Mouse (Mus musculus): ENCODE results near the gene Srgap2. TPM values are rescaled to one million over a fixed set of nuclear protein-coding genes. Genes with fewer than 3 reads are reported as not detected.

Srgap2 gene
- polyA plus RNA-seq, 1 experiment from 2014 or later: 16.9 TPM

DNA sequence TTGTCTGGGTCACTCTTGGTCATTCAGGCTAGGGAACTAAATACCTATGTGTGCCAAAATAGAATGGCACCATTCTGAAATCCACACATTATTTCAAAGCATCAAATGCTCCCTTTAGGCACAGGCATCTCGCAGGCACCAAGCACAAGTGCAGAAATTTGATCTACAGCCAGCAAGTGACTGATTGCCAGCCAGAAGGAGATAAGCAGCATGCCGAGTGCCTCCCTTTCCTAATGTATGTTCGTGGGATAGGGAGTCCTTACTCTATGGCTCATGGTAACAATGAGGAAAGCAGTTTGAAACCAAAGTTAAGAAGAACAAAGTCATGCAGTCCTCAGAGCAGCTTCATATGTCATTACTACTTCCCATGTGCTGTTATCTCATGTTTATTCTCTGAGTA, 107.8 kb downstream of the Srgap2 start:
- DNase-seq (ENCODE audit: low spot score): no peak
- Histone ChIP-seq H3K4me1 (peaks cover 3% of the 10 kb centered on the region; the same call in 1 of the 2 replicates), H3K27ac (replicated peaks) (no peak overlapping the region), H3K36me3 (no peaks in the 10 kb centered on the region), H3K9me3 (replicated peaks) (no peaks in the 10 kb centered on the region), H3K4me3 (no peak overlapping the region), H3K27me3 (ENCODE audit: low read depth, poor library complexity, severe bottlenecking) (no peaks in the 10 kb centered on the region)
- WGBS: 68% methylated on average over 3 of the region's 3 CpGs

DNA sequence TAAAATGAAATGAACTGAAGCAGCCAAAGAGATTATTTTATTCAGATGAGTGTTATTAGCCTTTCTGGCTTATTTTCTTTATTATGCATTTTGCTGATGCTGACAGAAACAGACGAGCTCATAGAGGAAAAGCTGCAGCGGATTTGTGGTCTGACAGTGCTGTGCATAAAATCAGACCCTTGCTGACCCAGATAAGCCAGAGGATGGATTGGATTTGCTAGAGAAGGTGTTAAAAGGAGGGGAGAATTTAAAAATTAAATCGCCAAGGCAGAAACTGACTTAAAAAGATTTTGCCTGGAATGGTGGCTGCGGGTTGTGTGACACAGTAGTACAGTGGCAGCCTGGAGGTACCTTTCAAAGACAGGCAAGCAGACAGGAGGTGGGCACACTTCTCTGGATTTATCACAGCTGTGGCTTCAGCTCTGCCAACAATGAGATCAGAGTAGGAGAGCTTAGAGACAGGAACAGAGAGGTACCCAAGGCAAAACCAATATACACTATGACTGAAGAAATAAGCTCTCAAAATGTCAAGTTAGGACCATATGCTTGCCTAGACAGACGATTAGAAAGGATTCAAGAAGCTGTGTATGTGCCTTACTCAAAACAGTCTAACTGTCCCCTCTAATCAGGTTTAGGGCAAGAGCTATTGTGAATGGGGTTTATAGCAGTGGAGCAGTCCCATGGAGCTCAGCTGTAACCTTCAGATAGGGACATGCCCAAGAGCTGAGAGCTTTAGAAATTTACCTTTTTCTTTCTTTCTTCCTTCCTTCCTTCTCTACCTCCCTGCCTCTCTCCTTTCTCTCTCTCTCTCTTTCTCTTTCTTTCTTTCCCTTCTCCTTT, 109.1 kb downstream of the Srgap2 start:
- WGBS: 79% methylated on average over 5 of the region's 5 CpGs
- no peak for DNase-seq (ENCODE audit: low spot score)
- H3K9me3 ChIP-seq (replicated peaks): no peaks in the 10 kb centered on the region
- peaks cover 3% of the 10 kb centered on the region; the same call in 1 of the 2 replicates for H3K4me1 ChIP-seq
- no peaks in the 10 kb centered on the region for H3K36me3 ChIP-seq
- no peak overlapping the region for H3K27ac ChIP-seq (replicated peaks)
- no peak overlapping the region for H3K4me3 ChIP-seq
- H3K27me3 ChIP-seq (ENCODE audit: low read depth, poor library complexity, severe bottlenecking): no peaks in the 10 kb centered on the region

DNA sequence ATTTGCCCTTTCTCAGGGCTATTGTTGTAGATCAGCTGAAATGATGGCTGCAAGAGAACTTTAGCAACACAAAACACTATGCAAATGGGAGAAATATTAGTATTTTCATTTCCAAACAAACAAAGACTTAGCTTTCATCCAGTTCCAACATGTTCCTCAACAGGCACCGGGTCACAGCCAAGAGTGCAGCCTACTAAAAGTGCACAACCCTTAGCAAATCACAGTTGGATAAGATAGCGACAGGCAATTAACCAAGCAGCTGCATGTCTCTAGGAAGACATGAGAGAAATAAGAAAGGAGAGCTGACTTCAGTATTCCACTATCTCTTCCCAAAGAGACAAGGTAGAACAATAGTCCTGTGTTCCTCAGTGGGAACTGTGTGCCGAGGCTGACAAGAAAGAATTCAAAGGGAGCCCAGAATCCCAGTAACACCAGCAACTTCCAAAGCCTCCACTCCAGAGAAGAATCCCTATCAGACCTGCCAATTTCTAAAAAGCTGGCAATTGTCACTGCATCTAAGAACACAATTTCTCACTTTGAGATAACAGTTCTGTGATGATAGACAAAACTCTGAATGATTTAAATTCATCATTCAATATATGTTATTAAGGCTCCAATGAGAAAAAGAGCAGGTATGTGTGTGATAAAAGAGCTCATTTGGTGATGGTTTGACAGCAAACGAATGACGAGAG, 109.9 kb downstream of the Srgap2 start:
- H3K9me3 ChIP-seq (replicated peaks): no peaks in the 10 kb centered on the region
- no peak for DNase-seq (ENCODE audit: low spot score)
- H3K36me3 ChIP-seq: no peaks in the 10 kb centered on the region
- H3K4me1 ChIP-seq: peaks cover 3% of the 10 kb centered on the region; the same call in 1 of the 2 replicates
- no peak overlapping the region for H3K27ac ChIP-seq (replicated peaks)
- 80% methylated on average over 5 of the region's 5 CpGs for WGBS
- no peak overlapping the region for H3K4me3 ChIP-seq
- H3K27me3 ChIP-seq (ENCODE audit: low read depth, poor library complexity, severe bottlenecking): no peaks in the 10 kb centered on the region

DNA sequence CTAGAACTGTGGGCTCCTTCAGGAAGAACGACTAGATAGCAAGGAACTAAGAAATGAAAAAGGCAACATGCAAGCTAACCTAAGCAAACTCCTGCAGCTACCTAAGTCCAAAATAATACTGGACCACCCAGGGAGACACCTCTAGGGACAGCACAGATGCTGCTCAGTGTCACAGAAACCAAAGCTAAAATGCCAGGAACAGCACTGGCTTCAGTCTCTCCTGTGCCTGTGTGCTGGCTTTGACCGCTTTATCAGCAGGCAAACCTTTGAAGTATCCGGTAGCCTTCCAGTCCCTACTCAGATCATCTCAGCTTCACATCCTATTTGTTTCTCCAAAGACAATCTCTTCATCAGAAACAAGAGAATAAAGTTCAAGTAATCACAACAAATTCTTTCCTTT, 123.6 kb downstream of the Srgap2 start:
- H3K9me3 ChIP-seq (replicated peaks): no peaks in the 10 kb centered on the region
- no peaks in the 10 kb centered on the region for H3K4me1 ChIP-seq
- 78% methylated on average over 3 of the region's 3 CpGs for WGBS
- no peak for DNase-seq (ENCODE audit: low spot score)
- no peaks in the 10 kb centered on the region for H3K27me3 ChIP-seq (ENCODE audit: low read depth, poor library complexity, severe bottlenecking)
- no peak overlapping the region for H3K4me3 ChIP-seq
- no peaks in the 10 kb centered on the region for H3K36me3 ChIP-seq
- no peak overlapping the region for H3K27ac ChIP-seq (replicated peaks)

DNA sequence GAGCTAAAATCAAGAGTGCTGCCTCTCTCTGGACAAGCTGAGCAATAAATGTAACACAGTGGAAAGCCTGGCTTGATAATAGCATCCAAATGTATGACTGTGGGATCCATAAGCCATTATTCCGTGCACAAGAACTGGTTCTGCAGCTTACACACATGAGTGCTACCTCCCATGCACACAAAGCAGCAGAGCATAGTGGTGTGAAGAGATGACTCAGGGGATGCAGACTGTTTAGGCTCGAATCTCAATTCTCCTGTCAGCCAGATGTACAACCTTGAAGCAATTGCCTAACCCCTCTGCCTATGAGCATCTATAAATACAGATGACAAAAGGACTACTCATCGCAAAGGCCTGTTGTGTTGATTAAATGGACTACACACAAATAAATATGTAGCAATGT, 126.3 kb downstream of the Srgap2 start:
- no peak for DNase-seq (ENCODE audit: low spot score)
- Histone ChIP-seq H3K36me3 (no peaks in the 10 kb centered on the region), H3K27me3 (ENCODE audit: low read depth, poor library complexity, severe bottlenecking) (no peaks in the 10 kb centered on the region), H3K4me3 (no peak overlapping the region), H3K4me1 (no peaks in the 10 kb centered on the region), H3K9me3 (replicated peaks) (no peaks in the 10 kb centered on the region), H3K27ac (replicated peaks) (no peak overlapping the region)
- WGBS: 82% methylated on average over 3 of the region's 3 CpGs

DNA sequence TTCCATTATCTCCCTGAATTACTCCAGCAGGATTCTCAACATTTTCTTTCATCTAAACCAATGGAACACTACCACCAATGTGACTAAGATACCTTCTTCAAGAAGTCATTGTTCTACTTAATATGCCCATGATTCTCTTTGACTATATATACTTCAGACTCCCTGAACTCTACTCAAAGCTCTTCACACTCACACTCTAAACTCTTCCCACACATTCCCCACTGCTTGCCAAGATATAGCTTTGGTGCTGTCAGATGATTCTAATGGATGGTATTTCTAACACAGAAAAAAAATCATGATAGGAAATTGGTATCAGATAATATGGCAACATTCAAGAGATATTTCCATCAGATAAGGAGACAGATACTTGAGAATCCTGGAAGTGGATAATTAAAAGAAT, 129.0 kb downstream of the Srgap2 start:
- H3K4me1 ChIP-seq: no peaks in the 10 kb centered on the region
- DNase-seq (ENCODE audit: low spot score): no peak
- H3K27me3 ChIP-seq (ENCODE audit: low read depth, poor library complexity, severe bottlenecking): no peaks in the 10 kb centered on the region
- H3K9me3 ChIP-seq (replicated peaks): no peaks in the 10 kb centered on the region
- H3K27ac ChIP-seq (replicated peaks): no peak overlapping the region
- H3K36me3 ChIP-seq: no peaks in the 10 kb centered on the region
- no peak overlapping the region for H3K4me3 ChIP-seq

DNA sequence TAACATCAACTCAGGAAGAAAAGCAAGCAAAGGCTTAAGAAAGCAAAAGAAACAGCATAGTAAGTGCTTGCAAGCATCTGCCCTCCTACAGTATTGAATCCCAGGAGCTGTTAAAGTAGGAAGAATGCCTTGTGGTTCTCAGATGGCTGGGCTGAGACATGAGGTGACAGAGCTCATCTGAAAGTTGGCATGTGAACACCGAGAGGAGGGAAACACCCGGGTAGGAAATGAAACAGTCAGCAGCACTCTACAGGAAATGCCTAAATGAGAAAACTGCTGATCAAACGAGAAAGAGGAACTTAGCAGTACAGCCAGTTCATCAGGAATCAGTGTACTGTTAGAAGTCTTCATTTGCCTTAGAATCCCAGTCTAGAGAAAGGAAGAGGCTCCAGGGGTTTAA, 142.7 kb downstream of the Srgap2 start:
- no peak overlapping the region for H3K4me3 ChIP-seq
- no peaks in the 10 kb centered on the region for H3K4me1 ChIP-seq
- no peaks in the 10 kb centered on the region for H3K9me3 ChIP-seq (replicated peaks)
- no peak for DNase-seq (ENCODE audit: low spot score)
- no peaks in the 10 kb centered on the region for H3K36me3 ChIP-seq
- H3K27me3 ChIP-seq (ENCODE audit: low read depth, poor library complexity, severe bottlenecking): no peaks in the 10 kb centered on the region
- H3K27ac ChIP-seq (replicated peaks): no peak overlapping the region
- 74% methylated on average over 3 of the region's 3 CpGs for WGBS

DNA sequence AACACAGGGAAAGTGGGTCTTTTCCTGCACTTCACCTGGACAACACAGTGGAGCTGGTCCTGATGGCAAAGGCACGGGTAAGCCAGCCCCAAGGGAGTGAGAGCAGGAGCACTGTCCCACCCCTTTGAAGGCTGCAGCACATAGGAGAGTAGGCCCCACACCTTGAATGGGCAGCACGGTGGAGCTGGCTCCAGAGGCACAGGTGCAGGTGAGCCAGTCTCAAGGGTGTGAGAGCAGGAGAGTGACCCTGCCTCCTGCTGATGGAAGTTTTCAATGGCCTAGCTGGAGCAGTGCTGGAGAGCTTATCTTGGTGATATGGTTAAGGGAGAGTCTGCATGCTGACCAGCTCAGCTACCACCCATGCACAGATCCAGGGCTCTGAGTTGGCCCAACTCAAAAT, 145.0 kb downstream of the Srgap2 start:
- Histone ChIP-seq H3K9me3 (replicated peaks) (peaks cover 8% of the 10 kb centered on the region), H3K27ac (replicated peaks) (no peak overlapping the region), H3K27me3 (ENCODE audit: low read depth, poor library complexity, severe bottlenecking) (no peaks in the 10 kb centered on the region), H3K4me3 (no peak overlapping the region), H3K4me1 (no peaks in the 10 kb centered on the region; the same call in 1 of the 2 replicates), H3K36me3 (peaks cover 10% of the 10 kb centered on the region)
- no peak for DNase-seq (ENCODE audit: low spot score)
- 91% methylated on average over 2 of the region's 2 CpGs for WGBS

DNA sequence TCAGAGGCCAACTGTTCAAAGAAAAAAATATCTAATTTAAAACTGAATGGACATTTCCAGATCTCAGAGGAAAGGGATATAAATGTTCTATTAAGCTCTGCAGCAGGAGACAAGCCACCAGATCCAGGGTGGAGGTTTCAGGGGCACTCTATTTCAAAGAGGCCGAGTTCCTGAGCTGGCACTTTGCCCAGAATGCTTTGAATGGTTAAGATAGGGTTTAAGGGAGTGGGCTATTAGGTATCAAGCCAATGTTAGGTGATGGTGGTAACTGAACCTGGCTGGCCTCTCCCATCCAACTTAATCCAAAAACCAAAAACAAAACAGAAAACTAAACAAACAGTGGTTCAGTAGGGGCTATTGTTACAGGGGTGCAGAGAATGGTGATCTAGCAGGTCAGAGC, 146.9 kb downstream of the Srgap2 start:
- Histone ChIP-seq H3K4me3 (no peak overlapping the region), H3K27ac (replicated peaks) (no peak overlapping the region), H3K36me3 (peaks cover 10% of the 10 kb centered on the region), H3K27me3 (ENCODE audit: low read depth, poor library complexity, severe bottlenecking) (no peaks in the 10 kb centered on the region), H3K4me1 (no peaks in the 10 kb centered on the region; the same call in 1 of the 2 replicates), H3K9me3 (replicated peaks) (peaks cover 8% of the 10 kb centered on the region)
- DNase-seq (ENCODE audit: low spot score): no peak
- 74% methylated on average over 1 of the region's 1 CpGs for WGBS

DNA sequence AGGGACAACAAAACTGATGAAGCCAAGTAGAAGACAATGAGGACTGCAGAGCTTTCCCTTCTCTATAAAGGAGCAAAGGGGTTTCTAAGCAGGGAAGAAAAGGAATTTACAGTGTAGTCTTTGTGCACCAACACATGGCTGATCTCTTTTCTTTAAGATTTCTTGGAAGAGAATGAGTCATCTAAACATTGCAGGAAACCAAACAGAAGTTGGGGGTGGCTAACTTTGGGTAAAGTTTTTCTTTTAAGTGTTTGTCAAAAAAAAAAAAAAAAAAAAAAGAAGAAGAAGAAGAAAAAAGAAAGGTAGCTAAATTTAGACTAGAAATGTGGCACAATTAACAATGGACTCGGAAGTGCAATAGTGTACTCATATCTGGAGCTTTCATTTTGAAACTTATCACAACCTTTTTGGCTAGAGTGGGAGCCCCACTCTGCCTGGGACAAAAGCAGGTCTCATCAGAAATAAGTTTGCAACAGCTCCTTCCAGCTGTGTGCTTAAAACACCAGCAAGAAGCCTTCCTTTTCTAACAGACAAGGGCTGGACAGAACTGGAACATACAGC, 148.2 kb downstream of the Srgap2 start:
- no peak overlapping the region for H3K27ac ChIP-seq (replicated peaks)
- H3K4me3 ChIP-seq: no peak overlapping the region
- H3K27me3 ChIP-seq (ENCODE audit: low read depth, poor library complexity, severe bottlenecking): no peaks in the 10 kb centered on the region
- H3K36me3 ChIP-seq: peaks cover 10% of the 10 kb centered on the region
- DNase-seq (ENCODE audit: low spot score): no peak
- 84% methylated on average over 1 of the region's 1 CpGs for WGBS
- peaks cover 8% of the 10 kb centered on the region for H3K9me3 ChIP-seq (replicated peaks)
- H3K4me1 ChIP-seq: no peaks in the 10 kb centered on the region; the same call in 1 of the 2 replicates

DNA sequence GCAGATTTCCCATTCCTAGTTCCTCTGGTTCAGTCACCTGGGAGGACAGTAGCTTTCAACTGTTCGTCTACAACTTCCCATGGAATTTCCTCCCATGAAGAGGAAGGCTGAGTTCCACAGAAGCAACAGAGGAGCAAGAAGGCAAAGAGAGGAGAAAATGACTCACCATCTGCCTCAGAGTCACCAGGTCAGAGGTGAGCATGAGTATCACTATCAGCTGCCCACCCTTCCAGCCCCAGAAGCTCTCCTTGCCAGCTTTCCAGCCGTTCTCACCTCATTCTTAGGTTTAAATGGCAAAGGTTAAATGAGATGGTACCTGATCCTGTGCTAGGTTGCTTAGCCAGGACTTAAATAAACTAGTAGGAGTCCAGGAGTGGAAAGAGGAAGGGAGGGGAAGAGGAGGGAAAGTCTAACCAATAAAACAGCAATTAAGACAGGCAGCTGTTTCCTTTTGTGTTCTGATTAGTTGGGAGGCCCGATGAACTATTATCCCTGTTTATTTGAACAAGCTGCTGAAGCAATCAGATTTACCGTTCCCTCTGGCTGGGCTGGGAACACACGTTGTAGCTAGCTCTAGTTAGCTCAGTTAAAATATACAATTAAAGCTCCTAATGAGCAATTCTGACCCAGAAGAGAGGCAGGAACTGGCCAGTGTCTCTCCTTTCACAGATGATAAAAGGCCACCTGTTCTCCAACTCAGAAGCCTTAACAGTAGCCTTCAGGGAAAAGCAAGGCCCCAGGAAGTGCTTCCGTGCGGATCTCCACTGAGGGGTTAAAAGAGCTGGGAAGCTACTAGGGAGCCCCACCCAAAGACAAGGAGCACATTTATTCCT, 148.9 kb downstream of the Srgap2 start:
- Histone ChIP-seq H3K4me3 (no peak overlapping the region), H3K36me3 (peaks cover 10% of the 10 kb centered on the region), H3K27me3 (ENCODE audit: low read depth, poor library complexity, severe bottlenecking) (no peaks in the 10 kb centered on the region), H3K27ac (replicated peaks) (no peak overlapping the region), H3K9me3 (replicated peaks) (peaks cover 8% of the 10 kb centered on the region), H3K4me1 (no peaks in the 10 kb centered on the region; the same call in 1 of the 2 replicates)
- DNase-seq (ENCODE audit: low spot score): no peak
- WGBS: 56% methylated on average over 7 of the region's 7 CpGs

DNA sequence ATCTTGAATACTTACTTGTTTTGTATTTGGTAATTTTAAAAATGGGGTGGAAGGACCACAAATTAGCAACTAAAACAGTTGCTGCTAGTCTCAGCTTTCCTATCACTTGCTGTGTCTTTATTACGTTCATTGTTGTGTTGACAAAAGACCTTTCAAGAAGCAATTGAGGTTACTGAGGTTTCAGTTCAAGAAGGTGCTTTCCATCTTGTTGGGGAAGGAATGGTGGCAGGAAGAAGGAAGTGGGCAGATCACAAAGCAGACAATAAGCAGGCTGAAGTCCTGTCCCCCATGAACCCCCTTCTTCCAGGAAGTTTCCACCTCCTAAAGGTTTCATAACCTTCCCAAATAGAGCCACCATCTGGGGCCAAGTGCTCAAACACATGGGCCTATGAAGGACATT, 161.3 kb downstream of the Srgap2 start:
- Histone ChIP-seq H3K36me3 (peaks cover 22% of the 10 kb centered on the region), H3K4me3 (no peak overlapping the region), H3K27ac (replicated peaks) (no peak overlapping the region), H3K27me3 (ENCODE audit: low read depth, poor library complexity, severe bottlenecking) (no peaks in the 10 kb centered on the region), H3K9me3 (replicated peaks) (no peaks in the 10 kb centered on the region), H3K4me1 (no peaks in the 10 kb centered on the region)
- 65% methylated on average over 1 of the region's 1 CpGs for WGBS
- DNase-seq (ENCODE audit: low spot score): no peak

Data from midbrain, embryonic 10.5 days (tissue).